Mouse (Mus musculus) ES-E14 (cell line): ENCODE results near the gene Gucy2e.

Source experiments
- CHD2 ChIP-seq: IDR thresholded peaks from 2 replicates; pipeline ENCODE4 v1.6.1; 2014; ENCODE audit warnings: mild to moderate bottlenecking, low read depth, low read length, inconsistent platforms
- HCFC1 ChIP-seq: IDR thresholded peaks from 2 replicates; pipeline ENCODE4 v1.6.1; 2012; ENCODE audit warnings: low read length, inconsistent platforms, borderline replicate concordance; ENCODE audit not compliant: insufficient read depth
- MAFK ChIP-seq: IDR thresholded peaks from 2 replicates; pipeline ENCODE4 v1.6.1; 2014; ENCODE audit warnings: mild to moderate bottlenecking, low read depth, low read length, inconsistent platforms; ENCODE audit not compliant: insufficient read depth
- ZC3H11A ChIP-seq: IDR thresholded peaks from 2 replicates; pipeline ENCODE4 v1.6.1; 2012; ENCODE audit warnings: low read depth, mild to moderate bottlenecking, inconsistent platforms, low read length, borderline replicate concordance
- ZNF384 ChIP-seq: IDR thresholded peaks from 2 replicates; pipeline ENCODE4 v1.6.1; 2012; ENCODE audit warnings: low read depth, low read length, inconsistent platforms

GRCm38 (mm10) chr11:69253131-69253530 is 16.3 kb upstream of the Gucy2e start:
- TF ChIP-seq ZC3H11A (no peak), MAFK (no peak), HCFC1 (no peak), ZNF384 (no peak), CHD2 (no peak)
